Comparison of ENCODE assay signal across 15 mouse cellular contexts in the genomic region with DNA sequence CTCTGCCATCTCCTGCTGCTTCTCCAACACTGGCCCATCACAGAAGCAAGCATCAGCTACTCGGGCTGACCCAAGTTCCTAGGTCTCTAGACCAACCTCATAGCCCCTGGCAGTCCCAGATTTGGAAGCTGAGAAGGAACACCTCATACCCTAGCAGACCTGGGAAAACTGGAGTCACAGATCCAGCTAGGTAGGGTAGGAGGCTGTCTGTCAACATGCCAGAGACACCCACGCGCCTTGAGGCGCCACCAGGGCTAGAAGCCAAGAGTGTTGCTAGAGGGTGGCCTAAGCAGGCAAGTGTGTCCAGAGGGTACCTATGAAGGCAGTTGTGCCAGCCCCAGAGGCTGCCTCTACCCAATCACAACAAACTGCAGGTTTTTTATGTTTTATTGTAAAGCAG. TPM values are rescaled to one million over a fixed set of nuclear protein-coding genes. Genes with fewer than 3 reads are reported as not detected.
DNase-seq lines count a peak whose midpoint lies in the region; ATAC-seq lines count a peak whose summit lies in the region.
"Had no signal": no experiment of that assay in that cellular context is flagged by ENCODE, and none has a peak within 500 bp of the region (broad histone marks: within the 10 kb centered on the region; RNA-seq: fewer than 3 reads in every experiment).

No protein-coding gene starts in this region.

- WGBS in embryonic facial prominence, embryonic 15.5 days: 66% methylated on average over 4 of the region's 4 CpGs
- 91% methylated on average over 4 of the region's 4 CpGs for WGBS in embryonic facial prominence, embryonic 10.5 days
- 93% methylated on average over 4 of the region's 4 CpGs for WGBS in hindbrain, embryonic 16.5 days

- no peak for ATAC-seq in embryonic facial prominence, embryonic 15.5 days (ENCODE audit: insufficient number of reproducible peaks, low FRiP score, low TSS enrichment, low read depth)
- ATAC-seq in hindbrain, embryonic 16.5 days: no peak
- ATAC-seq: Patski had no signal

- no peaks in the 10 kb centered on the region for H3K27me3 ChIP-seq in embryonic facial prominence, embryonic 15.5 days
- no peaks in the 10 kb centered on the region for H3K27me3 ChIP-seq in embryonic facial prominence, embryonic 10.5 days (replicated peaks; ENCODE audit: low read depth, poor library complexity, severe bottlenecking)
- no peaks in the 10 kb centered on the region for H3K27me3 ChIP-seq in hindbrain, embryonic 16.5 days (replicated peaks; ENCODE audit: control insufficient read depth, insufficient read depth, low read length)
- H3K27me3 ChIP-seq: limb, embryonic 15.5 days; Patski had no signal

- peaks cover 81% of the 10 kb centered on the region for H3K36me3 ChIP-seq in embryonic facial prominence, embryonic 15.5 days
- peaks cover 100% of the 10 kb centered on the region for H3K36me3 ChIP-seq in embryonic facial prominence, embryonic 10.5 days (replicated peaks)
- H3K36me3 ChIP-seq in hindbrain, embryonic 16.5 days (ENCODE audit: control insufficient read depth, insufficient read depth, low read length): peaks cover 53% of the 10 kb centered on the region

- H3K4me1 ChIP-seq in embryonic facial prominence, embryonic 15.5 days: no peaks in the 10 kb centered on the region
- H3K4me1 ChIP-seq in embryonic facial prominence, embryonic 10.5 days: no peaks in the 10 kb centered on the region
- H3K4me1 ChIP-seq in hindbrain, embryonic 16.5 days (ENCODE audit: control insufficient read depth, insufficient read depth, low read depth, low read length): no peaks in the 10 kb centered on the region

- H3K27ac ChIP-seq in embryonic facial prominence, embryonic 15.5 days (replicated peaks): peak overlapping the region; percentile 55; the same call in 1 of the 2 replicates
- H3K27ac ChIP-seq in embryonic facial prominence, embryonic 10.5 days (replicated peaks): no peak overlapping the region
- no peak overlapping the region for H3K27ac ChIP-seq in hindbrain, embryonic 16.5 days (ENCODE audit: low read depth, low read length)
- H3K27ac ChIP-seq: heart, adult 2 months; layer of hippocampus, adult 2 months; limb, embryonic 15.5 days had no signal

- H3K4me3 ChIP-seq in embryonic facial prominence, embryonic 15.5 days (replicated peaks): no peak overlapping the region
- no peak overlapping the region for H3K4me3 ChIP-seq in embryonic facial prominence, embryonic 10.5 days
- H3K4me3 ChIP-seq in hindbrain, embryonic 16.5 days (ENCODE audit: low read length): no peak overlapping the region
- H3K4me3 ChIP-seq: heart, adult 2 months; layer of hippocampus, adult 2 months; limb, embryonic 15.5 days had no signal

- no peak overlapping the region for H3K4me2 ChIP-seq in embryonic facial prominence, embryonic 15.5 days (replicated peaks)
- no peak overlapping the region for H3K4me2 ChIP-seq in hindbrain, embryonic 16.5 days (ENCODE audit: low read length)
- H3K4me2 ChIP-seq: limb, embryonic 15.5 days; lung, embryonic 14.5 days had no signal

- no peak overlapping the region for H3K9ac ChIP-seq in embryonic facial prominence, embryonic 15.5 days
- no peak overlapping the region for H3K9ac ChIP-seq in hindbrain, embryonic 16.5 days (ENCODE audit: low read depth, low read length)
- H3K9ac ChIP-seq: limb, embryonic 15.5 days; lung, embryonic 14.5 days had no signal

- H3K9me3 ChIP-seq in embryonic facial prominence, embryonic 15.5 days (replicated peaks): no peaks in the 10 kb centered on the region
- H3K9me3 ChIP-seq in embryonic facial prominence, embryonic 10.5 days: no peaks in the 10 kb centered on the region
- no peaks in the 10 kb centered on the region for H3K9me3 ChIP-seq in hindbrain, embryonic 16.5 days (ENCODE audit: control insufficient read depth, low read length)
- H3K9me3 ChIP-seq: limb, embryonic 15.5 days had no signal

- no peak for DNase-seq in embryonic facial prominence, embryonic 10.5 days (ENCODE audit: low spot score)
- peak; percentile 47 to 53 for DNase-seq in right cerebral cortex, adult 2 months (ENCODE audit: low spot score in 2 of 2)
- no peak for DNase-seq in right cerebral cortex, postnatal 10 days (ENCODE audit: low spot score in 2 of 2)
- peak; percentile 84 for DNase-seq in fat pad, adult 2 months (ENCODE audit: extremely low read depth, low read depth, low spot score)
- peak; percentile 69 for DNase-seq in testis, postnatal 10 days (ENCODE audit: low spot score)
- DNase-seq in thymus, postnatal 36 days: no peak
- DNase-seq: heart, adult 2 months; heart, postnatal 10 days; lung, embryonic 14.5 days; midbrain, embryonic 14.5 days had no signal

RNA-seq across cellular contexts. Expression of gene Dnase1l2, which starts 0.5 kb away (rescaled TPM):
- 13.0 and 17.2 TPM in 2 replicates for polyA plus RNA-seq in embryonic facial prominence, embryonic 15.5 days (2015; fragmentation: Nextera tagmentation; extraction: Ambion mirVana)
- 2.5 and 3.6 TPM in 2 replicates for polyA plus RNA-seq in embryonic facial prominence, embryonic 10.5 days (2016; fragmentation: Nextera tagmentation; extraction: Ambion mirVana)
- 6.1 and 9.4 TPM in 2 replicates for polyA plus RNA-seq in hindbrain, embryonic 16.5 days (2015; fragmentation: Nextera tagmentation; extraction: Ambion mirVana)

RNA-seq across cellular contexts. Expression of gene Eci1, which starts 17.0 kb away (rescaled TPM):
- polyA plus RNA-seq in embryonic facial prominence, embryonic 15.5 days (2015; fragmentation: Nextera tagmentation; extraction: Ambion mirVana): 70.0 and 71.2 TPM in 2 replicates
- 86.2 and 89.0 TPM in 2 replicates for polyA plus RNA-seq in embryonic facial prominence, embryonic 10.5 days (2016; fragmentation: Nextera tagmentation; extraction: Ambion mirVana)
- 48.0 and 59.0 TPM in 2 replicates for polyA plus RNA-seq in hindbrain, embryonic 16.5 days (2015; fragmentation: Nextera tagmentation; extraction: Ambion mirVana)

RNA-seq across cellular contexts. Expression of gene E4f1, which starts 26.7 kb away (rescaled TPM):
- polyA plus RNA-seq in embryonic facial prominence, embryonic 15.5 days (2015; fragmentation: Nextera tagmentation; extraction: Ambion mirVana): 37.0 and 39.8 TPM in 2 replicates
- polyA plus RNA-seq in embryonic facial prominence, embryonic 10.5 days (2016; fragmentation: Nextera tagmentation; extraction: Ambion mirVana): 35.5 and 36.6 TPM in 2 replicates
- polyA plus RNA-seq in hindbrain, embryonic 16.5 days (2015; fragmentation: Nextera tagmentation; extraction: Ambion mirVana): 42.3 and 43.5 TPM in 2 replicates

RNA-seq across cellular contexts. Expression of gene Pgp, which starts 26.8 kb away (rescaled TPM):
- polyA plus RNA-seq in embryonic facial prominence, embryonic 15.5 days (2015; fragmentation: Nextera tagmentation; extraction: Ambion mirVana): 48.9 and 50.6 TPM in 2 replicates
- polyA plus RNA-seq in embryonic facial prominence, embryonic 10.5 days (2016; fragmentation: Nextera tagmentation; extraction: Ambion mirVana): 71.0 and 72.8 TPM in 2 replicates
- 83.9 and 85.4 TPM in 2 replicates for polyA plus RNA-seq in hindbrain, embryonic 16.5 days (2015; fragmentation: Nextera tagmentation; extraction: Ambion mirVana)

RNA-seq across cellular contexts. Expression of gene Rnps1, which starts 29.0 kb away (rescaled TPM):
- 253 and 275 TPM in 2 replicates for polyA plus RNA-seq in embryonic facial prominence, embryonic 15.5 days (2015; fragmentation: Nextera tagmentation; extraction: Ambion mirVana)
- 471 and 476 TPM in 2 replicates for polyA plus RNA-seq in embryonic facial prominence, embryonic 10.5 days (2016; fragmentation: Nextera tagmentation; extraction: Ambion mirVana)
- 304 and 328 TPM in 2 replicates for polyA plus RNA-seq in hindbrain, embryonic 16.5 days (2015; fragmentation: Nextera tagmentation; extraction: Ambion mirVana)

Comparison
In these comparisons a context has a peak if more than half of its experiments do, and no peak if none do; other contexts are left out.
1. DNase-seq: peak in right cerebral cortex, adult 2 months (2 of 2), fat pad, adult 2 months (single experiment) and testis, postnatal 10 days (single experiment); none in embryonic facial prominence, embryonic 10.5 days (single experiment), right cerebral cortex, postnatal 10 days (0 of 2) and thymus, postnatal 36 days (0 of 2).